Mouse (Mus musculus): ENCODE results near the gene Pde6d. TPM values are rescaled to one million over a fixed set of nuclear protein-coding genes. Genes with fewer than 3 reads are reported as not detected.

Pde6d gene
- 10 to 100 TPM; 54.1 to 59.4 TPM for total RNA-seq (2021)

DNA sequence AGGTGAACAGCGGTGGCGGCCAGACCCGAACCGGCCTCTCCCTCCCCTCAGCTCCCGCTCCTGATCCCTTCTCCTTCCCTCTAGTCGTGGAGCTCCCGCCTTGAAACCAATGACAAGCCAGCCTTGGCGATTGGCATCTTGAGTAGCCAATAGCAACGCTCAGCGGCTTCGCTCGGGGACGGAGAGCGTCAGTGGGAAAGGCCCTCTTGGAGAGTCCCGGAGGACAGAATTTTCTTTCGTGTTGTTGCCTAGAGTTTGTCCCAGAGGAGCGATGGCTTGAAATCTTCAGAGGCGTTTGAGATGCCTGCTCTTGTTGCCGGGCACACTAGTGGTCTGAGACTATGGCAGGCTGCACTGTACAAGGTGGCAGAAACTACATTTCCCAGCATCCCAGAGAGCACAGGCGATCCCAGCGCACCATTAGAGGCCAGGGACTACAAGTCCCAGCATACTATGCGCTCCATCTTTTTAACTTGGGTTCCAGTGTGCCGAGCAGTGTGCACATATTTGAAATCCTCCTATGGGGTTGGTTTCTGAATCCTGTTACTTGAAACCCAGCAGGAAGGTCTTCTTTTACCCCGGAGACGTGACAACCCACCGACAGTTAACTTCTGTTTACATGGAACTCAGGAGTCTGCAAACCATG is at the start of gene Pde6d, which contains the start of gene Cops7b:
TSS of gene Pde6d (minus strand) at position 179 of the 646 bp plus-strand sequence.
TSS of gene Cops7b (plus strand) at position 454 of the 646 bp plus-strand sequence.
- DNase-seq = peak; percentile 97 to 98

DNA sequence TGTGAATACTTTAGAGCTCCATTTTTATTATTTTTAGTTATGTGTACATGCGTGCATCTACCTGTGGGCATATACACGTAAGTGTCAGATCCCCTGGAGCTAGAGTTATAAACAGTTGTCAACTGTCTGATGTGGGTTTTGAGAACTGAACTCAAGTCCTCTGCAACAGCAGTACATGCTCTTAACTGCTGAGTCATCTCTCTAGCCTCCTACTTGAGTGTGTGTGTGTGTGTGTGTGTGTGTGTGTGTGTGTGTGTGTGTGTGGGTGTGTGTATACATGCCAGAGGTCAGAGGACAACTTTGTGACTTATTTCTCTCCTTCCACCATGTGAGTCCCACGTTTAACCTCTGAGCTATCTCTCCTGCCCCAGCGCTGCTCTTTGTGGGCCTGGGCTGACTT is 48.1 kb upstream of the Pde6d start:
- no peak for DNase-seq

- DNase-seq = no peak
These were observed 47.5 kb upstream of the Pde6d start for GRCm38 (mm10) chr1:86629936-86630335.

DNA sequence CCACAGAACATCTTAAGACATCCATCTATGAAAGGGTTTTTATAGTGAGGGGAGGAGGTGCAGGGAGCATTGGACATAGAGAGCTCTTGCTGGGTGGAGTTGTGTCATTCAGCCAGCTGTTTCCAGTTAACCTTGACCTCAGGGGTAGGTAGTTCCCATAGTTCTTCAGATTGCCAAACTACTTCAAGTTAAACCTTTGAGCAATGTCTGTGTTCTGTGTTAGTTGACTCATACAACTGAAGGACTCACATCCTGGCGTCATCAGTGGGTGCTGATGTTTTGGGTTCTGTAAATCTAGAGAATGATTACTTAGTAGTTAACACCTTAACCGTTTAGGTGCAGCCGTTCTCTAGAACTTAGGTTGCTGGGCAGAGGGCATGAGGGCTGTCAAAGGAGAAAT is 45.8 kb upstream of the Pde6d start:
- DNase-seq = no peak

- no peak for DNase-seq
These were observed 40.9 kb upstream of the Pde6d start for GRCm38 (mm10) chr1:86623001-86624000.

- no peak for DNase-seq
These were observed 39.9 kb upstream of the Pde6d start for GRCm38 (mm10) chr1:86622296-86622695.

DNA sequence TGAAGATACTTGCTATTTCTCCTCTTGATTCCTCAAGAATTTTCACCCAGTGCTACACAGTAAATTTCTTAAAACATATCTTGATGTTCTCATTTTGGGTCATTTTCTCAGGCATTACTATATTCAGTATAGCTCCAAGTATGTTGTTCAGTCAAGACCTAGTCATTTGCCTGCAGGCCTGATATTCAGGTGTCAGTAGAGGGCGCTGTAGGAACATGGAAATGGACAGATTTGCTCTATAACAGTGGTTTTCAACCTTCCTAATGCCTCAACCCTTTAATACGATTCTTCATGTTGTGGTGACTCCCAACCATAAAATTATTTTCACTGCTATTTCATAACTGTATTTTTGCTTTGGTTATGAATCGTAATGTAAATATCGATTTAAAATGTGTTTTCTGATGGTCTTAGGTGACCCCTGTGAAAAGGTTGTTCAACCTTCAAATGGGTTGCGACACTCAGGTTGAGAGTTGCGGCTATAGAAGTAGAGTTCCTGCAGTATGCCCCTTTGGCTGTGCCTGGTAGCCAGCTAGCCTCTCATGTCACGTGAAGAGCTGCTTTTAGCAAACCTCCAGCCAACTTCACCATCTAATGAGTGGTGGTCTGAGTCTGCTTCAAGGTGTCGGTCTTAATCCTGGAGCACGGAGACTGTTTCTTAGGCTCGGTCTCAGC is 36.2 kb upstream of the Pde6d start:
- DNase-seq = peak; percentile 42 to 64

DNA sequence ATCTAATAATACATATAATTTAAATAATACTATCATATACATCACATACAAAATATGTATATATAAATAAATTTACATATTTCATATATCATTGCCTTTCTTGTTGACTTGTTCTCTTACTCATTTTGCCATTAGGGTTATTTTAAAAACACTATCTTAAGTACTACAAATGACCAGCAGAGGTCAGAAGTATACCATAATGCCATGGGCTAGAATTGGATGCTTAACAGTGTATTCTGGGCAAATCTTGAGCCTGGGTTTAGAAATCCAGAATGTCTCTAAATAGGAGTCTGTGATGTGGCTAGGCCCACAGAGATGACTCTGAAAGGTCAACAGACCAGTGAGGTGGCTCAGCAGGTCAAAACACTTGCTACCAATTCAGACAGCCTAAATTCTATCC is 31.8 kb upstream of the Pde6d start:
- DNase-seq = no peak

DNA sequence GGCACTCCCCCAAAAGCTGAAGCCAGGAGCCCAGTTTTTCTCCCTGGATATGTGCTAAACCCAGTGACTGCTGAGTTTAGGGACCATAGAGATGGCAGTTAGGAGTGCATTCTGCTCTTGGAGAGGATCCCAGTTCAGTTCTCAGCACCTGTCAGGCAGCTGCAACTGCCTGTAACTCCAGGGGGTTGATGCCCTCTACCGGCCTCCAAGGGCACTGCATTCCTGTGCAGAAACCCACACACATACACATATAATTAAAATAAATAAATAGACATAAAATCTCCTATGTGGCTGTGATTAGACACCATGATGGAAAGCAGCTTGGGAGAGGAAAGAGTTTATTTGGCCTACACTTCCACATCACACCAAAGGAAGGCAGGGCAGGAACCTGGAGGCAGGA is 29.7 kb upstream of the Pde6d start:
- DNase-seq = no peak

- no peak for DNase-seq
These were observed 28.5 kb upstream of the Pde6d start for GRCm38 (mm10) chr1:86610954-86611353.

- no peak for DNase-seq
These were observed 17.7 kb upstream of the Pde6d start for GRCm38 (mm10) chr1:86600117-86600516.

GRCm38 (mm10) chr1:86598516-86598915 is 16.1 kb upstream of the Pde6d start:
- DNase-seq = no peak

DNA sequence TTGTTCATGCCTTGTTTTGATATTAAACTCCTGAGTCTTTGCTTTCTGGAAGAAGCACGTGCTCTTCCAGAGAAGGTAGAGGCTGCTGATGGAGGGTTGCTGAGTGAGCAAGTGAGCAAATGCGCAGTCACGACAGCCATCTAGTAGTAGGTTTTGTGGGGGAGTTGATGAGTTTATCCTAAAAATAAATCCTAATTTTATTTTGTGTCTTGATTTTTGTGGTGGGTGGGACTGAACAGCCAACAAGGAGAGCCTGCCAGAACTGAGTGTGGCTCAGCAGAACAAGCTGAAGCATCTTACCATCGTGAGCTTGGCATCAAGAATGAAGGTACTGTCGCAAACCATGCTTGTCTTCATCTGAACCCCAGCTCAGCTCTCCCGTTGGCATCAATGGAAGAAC is 14.1 kb upstream of the Pde6d start:
- peak in 1 of 2 experiments; percentile 28 for DNase-seq

DNA sequence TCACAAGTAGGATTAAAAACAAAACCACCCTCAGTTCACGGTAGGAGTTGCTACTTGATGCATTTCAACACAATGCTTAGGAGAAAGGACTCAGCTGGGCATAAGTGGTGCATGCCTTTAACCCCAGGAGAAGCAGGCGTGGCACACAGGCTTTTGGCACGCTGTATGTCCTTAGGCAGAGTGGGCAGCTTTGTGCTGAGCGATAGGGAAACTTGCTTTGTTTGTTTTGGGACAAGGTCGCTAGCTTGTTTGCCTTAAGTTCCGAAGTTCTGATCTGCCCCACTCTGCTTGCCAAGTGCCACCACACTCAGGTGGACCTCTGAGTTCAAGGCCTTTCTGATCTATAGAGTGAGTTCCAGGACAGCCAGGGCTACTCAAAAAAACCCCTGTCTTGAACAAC is 12.9 kb upstream of the Pde6d start:
- DNase-seq = no peak

DNA sequence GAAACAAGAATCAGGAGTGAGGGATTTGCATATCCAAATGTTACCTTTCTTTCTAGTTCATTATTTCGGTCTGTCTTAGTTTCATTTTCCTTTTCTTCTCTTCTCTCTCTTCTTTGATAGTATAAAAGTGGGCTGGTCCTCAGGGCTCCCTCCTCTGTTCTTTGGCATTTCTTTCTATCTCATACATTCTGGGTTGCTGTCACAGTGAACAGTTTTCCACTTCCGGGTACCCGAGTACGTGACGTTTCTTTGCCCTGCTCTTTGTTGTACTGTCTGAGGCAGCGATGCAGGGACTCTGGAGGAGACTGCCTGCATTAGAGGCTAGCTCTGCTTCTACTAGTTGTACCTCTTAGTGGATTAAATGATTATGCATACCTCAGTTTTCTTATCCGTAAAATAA is 12.1 kb upstream of the Pde6d start:
- DNase-seq = no peak

GRCm38 (mm10) chr1:86586992-86587391 is 4.6 kb upstream of the Pde6d start:
- DNase-seq = peak; percentile 80

DNA sequence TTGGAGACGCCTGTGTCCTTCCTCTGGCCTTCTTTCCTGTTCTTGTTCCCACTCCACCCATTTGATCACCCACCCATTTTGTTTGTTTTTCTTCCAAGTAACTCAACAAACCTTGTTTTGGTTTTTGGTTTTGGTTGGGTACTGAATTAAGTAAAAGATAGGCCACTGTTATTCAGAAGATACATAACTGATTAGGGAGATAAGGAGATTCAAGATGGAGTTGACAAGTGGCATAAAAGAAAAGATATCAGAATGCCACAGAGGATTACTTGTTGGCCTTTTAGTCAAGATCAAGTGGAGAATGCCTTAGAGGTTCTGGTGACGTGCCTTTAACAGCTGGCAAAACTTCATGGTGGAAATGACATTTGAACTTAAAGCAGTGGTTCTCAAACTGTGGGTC is 1.3 kb upstream of the Pde6d start:
- DNase-seq = no peak

DNA sequence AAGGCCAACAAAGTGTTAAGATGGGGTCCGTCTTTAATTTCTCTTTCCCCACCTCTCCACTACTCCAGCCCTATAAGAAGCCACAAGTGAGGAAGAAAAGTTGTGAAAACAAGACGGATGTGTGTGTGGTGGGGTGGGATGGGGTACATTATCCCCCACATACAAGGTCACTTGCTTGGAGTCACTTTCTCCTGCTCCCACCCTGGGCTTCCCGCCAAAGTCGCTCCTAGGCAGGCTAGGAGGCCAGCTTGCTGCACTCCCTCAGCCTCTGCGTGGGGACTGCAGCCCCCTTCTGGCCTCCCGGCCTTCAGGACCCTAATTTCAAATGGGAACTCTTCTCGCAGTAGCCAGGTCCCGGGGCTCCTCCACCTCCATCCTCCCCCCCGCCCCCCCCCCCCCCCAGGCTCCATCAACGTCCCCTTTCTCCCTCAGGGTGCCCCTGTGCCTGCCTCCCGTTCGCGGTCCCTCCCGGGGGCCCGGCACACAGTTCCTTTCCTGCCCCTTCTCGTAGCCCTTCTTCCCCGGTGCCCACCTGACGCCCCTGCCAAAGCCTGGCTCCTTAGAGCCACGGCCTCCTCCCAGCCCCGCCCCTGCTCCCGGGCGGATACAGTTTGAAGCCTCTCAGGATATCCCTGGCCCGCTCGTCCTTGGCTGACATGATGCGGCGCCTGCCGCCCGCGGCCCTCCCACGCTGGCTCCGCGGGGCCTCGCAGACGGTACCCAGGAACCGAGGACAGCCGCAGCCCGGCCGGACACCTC is 558 bp downstream of the Pde6d start:
- DNase-seq = peak in 1 of 2 experiments; percentile 19

- no peak for DNase-seq
These were observed 2.0 kb downstream of the Pde6d start for GRCm38 (mm10) chr1:86580426-86580825.

DNA sequence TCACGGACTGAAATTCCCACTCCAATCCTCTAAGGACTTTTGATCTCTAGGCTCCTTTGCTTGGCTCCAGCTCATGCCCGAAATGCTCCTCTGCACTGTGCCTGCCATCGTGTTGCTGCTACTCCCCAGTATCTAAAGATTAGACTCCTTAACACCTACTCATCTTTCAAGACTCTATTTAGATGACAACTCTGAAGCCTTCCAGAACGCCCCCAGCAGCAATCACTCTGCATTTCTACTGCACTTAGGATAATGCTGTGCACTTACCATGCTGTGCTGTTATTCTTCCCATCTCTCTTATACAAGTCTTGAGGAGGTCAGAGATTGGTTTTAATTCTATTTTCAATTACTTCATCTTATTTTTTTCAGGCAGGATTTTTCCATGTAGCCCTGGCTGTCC is 10.5 kb downstream of the Pde6d start:
- no peak for DNase-seq

DNA sequence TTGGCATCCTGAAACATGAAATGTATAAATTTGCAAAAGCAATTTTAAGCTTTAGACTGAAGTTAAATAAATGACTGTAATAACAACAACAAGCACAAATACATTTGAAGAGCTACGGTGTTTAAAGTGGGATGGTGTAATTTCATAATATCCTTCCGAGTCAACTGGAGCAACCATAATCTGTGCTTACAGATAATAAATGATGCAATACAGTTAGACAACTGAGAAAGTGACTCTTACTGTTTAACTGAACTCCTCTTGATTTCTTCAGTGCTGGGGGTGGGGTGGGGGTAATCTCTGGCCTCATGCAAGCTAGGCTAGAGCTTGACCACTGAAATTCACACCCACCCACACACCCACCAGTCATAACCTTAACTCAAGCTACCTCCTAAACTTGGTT is 11.0 kb downstream of the Pde6d start:
- DNase-seq = no peak

GRCm38 (mm10) chr1:86569292-86569860 is 13.1 kb downstream of the Pde6d start:
- DNase-seq = no peak
